Mouse (Mus musculus): ENCODE data around the gene Atp6v0a1. TPM values are rescaled to one million over a fixed set of nuclear protein-coding genes. Genes with fewer than 3 reads are reported as not detected.
"Not testable (repeated sequence)": the region's sequence is repeated elsewhere in the genome, so short reads cannot be mapped to it uniquely, and the experiment has no call there.

Gene Atp6v0a1
- total RNA-seq, 2 experiments from 2014 or later: 457 to 476 TPM

GRCm38 (mm10) chr11:100985607-100986006, 23.6 kb upstream of the Atp6v0a1 start:
- no peak for DNase-seq (ENCODE audit: low spot score in 2 of 2)
- Histone ChIP-seq H3K27ac (no peak overlapping the region), H3K4me3 (no peak overlapping the region)
- TF ChIP-seq CTCF (conservative IDR thresholded peaks at IDR 0.05): peak; percentile 53

- DNase-seq (ENCODE audit: low spot score in 2 of 2): no peak
- no peak for TF ChIP-seq CTCF (conservative IDR thresholded peaks at IDR 0.05)
- H3K27ac ChIP-seq: no peak overlapping the region
- no peak overlapping the region for H3K4me3 ChIP-seq
Observed at GRCm38 (mm10) chr11:100988674-100989073, 20.6 kb upstream of the Atp6v0a1 start.

- DNase-seq (ENCODE audit: low spot score in 2 of 2): no peak
- no peak overlapping the region for H3K4me3 ChIP-seq
- no peak for TF ChIP-seq CTCF (conservative IDR thresholded peaks at IDR 0.05)
- H3K27ac ChIP-seq: no peak overlapping the region
Observed at GRCm38 (mm10) chr11:100989666-100990065, 19.6 kb upstream of the Atp6v0a1 start.

GRCm38 (mm10) chr11:100991027-100991534, 18.2 kb upstream of the Atp6v0a1 start:
- no peak for DNase-seq (ENCODE audit: low spot score in 2 of 2)
- H3K27ac ChIP-seq: no peak overlapping the region
- no peak for TF ChIP-seq CTCF (conservative IDR thresholded peaks at IDR 0.05)
- H3K4me3 ChIP-seq: no peak overlapping the region

GRCm38 (mm10) chr11:100993437-100993836, 15.8 kb upstream of the Atp6v0a1 start:
- Histone ChIP-seq H3K4me3 (no peak overlapping the region), H3K27ac (no peak overlapping the region)
- no peak for TF ChIP-seq CTCF (conservative IDR thresholded peaks at IDR 0.05)
- DNase-seq (ENCODE audit: low spot score in 2 of 2): no peak

GRCm38 (mm10) chr11:100994233-100994632, 15.0 kb upstream of the Atp6v0a1 start:
- no peak for TF ChIP-seq CTCF (conservative IDR thresholded peaks at IDR 0.05)
- DNase-seq (ENCODE audit: low spot score in 2 of 2): no peak

GRCm38 (mm10) chr11:100994655-100995054, 14.6 kb upstream of the Atp6v0a1 start:
- H3K27ac ChIP-seq: no peak overlapping the region
- no peak for DNase-seq (ENCODE audit: low spot score in 2 of 2)
- no peak overlapping the region for H3K4me3 ChIP-seq
- no peak for TF ChIP-seq CTCF (conservative IDR thresholded peaks at IDR 0.05)

More at GRCm38 (mm10) chr11:100994233-100994632, 15.0 kb upstream of the Atp6v0a1 start:
- Histone ChIP-seq H3K27ac (no peak overlapping the region), H3K4me3 (no peak overlapping the region)

GRCm38 (mm10) chr11:100996501-100996900, 12.8 kb upstream of the Atp6v0a1 start:
- DNase-seq (ENCODE audit: low spot score in 2 of 2): no peak
- Histone ChIP-seq H3K27ac (no peak overlapping the region), H3K4me3 (no peak overlapping the region)
- TF ChIP-seq CTCF (conservative IDR thresholded peaks at IDR 0.05): no peak

- H3K4me3 ChIP-seq: no peak overlapping the region
- H3K27ac ChIP-seq: no peak overlapping the region
- TF ChIP-seq CTCF (conservative IDR thresholded peaks at IDR 0.05): no peak
- no peak for DNase-seq (ENCODE audit: low spot score in 2 of 2)
Observed at GRCm38 (mm10) chr11:100998836-100999235, 10.4 kb upstream of the Atp6v0a1 start.

- Histone ChIP-seq H3K27ac (no peak overlapping the region), H3K4me3 (no peak overlapping the region)
- no peak for DNase-seq (ENCODE audit: low spot score in 2 of 2)
- no peak for TF ChIP-seq CTCF (conservative IDR thresholded peaks at IDR 0.05)
Observed at GRCm38 (mm10) chr11:100999254-100999653, 10.0 kb upstream of the Atp6v0a1 start.

- DNase-seq (ENCODE audit: low spot score in 2 of 2); H3K27ac ChIP-seq: not testable (repeated sequence)
Observed at GRCm38 (mm10) chr11:101001875-101002552, 7.2 kb upstream of the Atp6v0a1 start.

GRCm38 (mm10) chr11:101003025-101003685, 6.1 kb upstream of the Atp6v0a1 start:
- no peak for DNase-seq (ENCODE audit: low spot score in 2 of 2)
- no peak overlapping the region for H3K4me3 ChIP-seq
- TF ChIP-seq CTCF (conservative IDR thresholded peaks at IDR 0.05): no peak
- no peak overlapping the region for H3K27ac ChIP-seq

More at GRCm38 (mm10) chr11:101001875-101002552, 7.2 kb upstream of the Atp6v0a1 start:
- H3K4me3 ChIP-seq: not testable (repeated sequence)

- no peak for DNase-seq (ENCODE audit: low spot score in 2 of 2)
- TF ChIP-seq CTCF (conservative IDR thresholded peaks at IDR 0.05): no peak
- Histone ChIP-seq H3K27ac (peak overlapping the region; percentile 95), H3K4me3 (peak overlapping the region; percentile 87)
Observed at GRCm38 (mm10) chr11:101008206-101009045, 826 bp upstream of the Atp6v0a1 start.

Measured in layer of hippocampus, adult 2 months (tissue).